Mouse (Mus musculus): Measurements from ENCODE around the gene Psmg1.

GRCm38 (mm10) chr16:95935495-95935961, 55.2 kb downstream of the Psmg1 start:
- TF ChIP-seq TCF12 (IDR thresholded peaks at IDR 0.05; ENCODE audit: low read depth, low read length) (no peak), RCOR1 (IDR thresholded peaks at IDR 0.05; ENCODE audit: low read depth, low read length) (no peak), MEF2A (IDR thresholded peaks at IDR 0.05; ENCODE audit: extremely low read depth, insufficient replicate concordance, low read depth, low read length, poor library complexity, severe bottlenecking) (no peak), EP300 (IDR thresholded peaks at IDR 0.05; ENCODE audit: low read depth in 1 of 2, low read length in 2 of 2) (no peak), ZKSCAN1 (IDR thresholded peaks at IDR 0.05; ENCODE audit: low read depth, low read length) (no peak), CTCF (IDR thresholded peaks at IDR 0.05 in 2 of 3, conservative IDR thresholded peaks at IDR 0.05 in 1 of 3; ENCODE audit: control insufficient read depth in 1 of 3, insufficient read depth in 1 of 3, low read depth in 2 of 3, low read length in 3 of 3, poor library complexity in 1 of 3, severe bottlenecking in 1 of 3) (no peak), POLR2A (IDR thresholded peaks at IDR 0.05; ENCODE audit: control insufficient read depth in 1 of 2, insufficient read depth in 1 of 2, low read depth in 1 of 2, low read length in 2 of 2, poor library complexity in 1 of 2) (no peak), USF2 (IDR thresholded peaks at IDR 0.05; ENCODE audit: borderline replicate concordance in 1 of 2, insufficient read depth in 1 of 2, low read depth in 1 of 2, low read length in 2 of 2) (no peak)
